Mouse (Mus musculus) mesoderm, embryonic 11.5 days (tissue): ENCODE results near the gene Celsr1.
A peak's percentile ranks its signal among the peaks of the same experiment; 100 is the strongest.

ENCODE experiments used
- DNase-seq: peaks from one replicate; pipeline ENCODE4 v3.0.0-alpha.2; 2012; ENCODE audit warnings: low read depth, low spot score

Gene Celsr1

GRCm38 (mm10) chr15:85994906-85995608, 38.5 kb downstream of the Celsr1 start:
- DNase-seq = no peak

GRCm38 (mm10) chr15:85993931-85994583, 39.5 kb downstream of the Celsr1 start:
- DNase-seq = peak; percentile 53

- no peak for DNase-seq
These were observed 40.2 kb downstream of the Celsr1 start for GRCm38 (mm10) chr15:85993386-85993785.

- no peak for DNase-seq
These were observed 41.5 kb downstream of the Celsr1 start for GRCm38 (mm10) chr15:85992125-85992495.

- no peak for DNase-seq
These were observed 42.0 kb downstream of the Celsr1 start for GRCm38 (mm10) chr15:85991453-85992124.

GRCm38 (mm10) chr15:85990696-85991443, 42.7 kb downstream of the Celsr1 start:
- no peak for DNase-seq

- DNase-seq = no peak
These were observed 45.7 kb downstream of the Celsr1 start for GRCm38 (mm10) chr15:85987896-85988295.

- DNase-seq = no peak
These were observed 47.4 kb downstream of the Celsr1 start for GRCm38 (mm10) chr15:85986170-85986569.

GRCm38 (mm10) chr15:85985601-85986000, 48.0 kb downstream of the Celsr1 start:
- no peak for DNase-seq

GRCm38 (mm10) chr15:85983131-85983530, 50.4 kb downstream of the Celsr1 start:
- DNase-seq = no peak

- DNase-seq = no peak
These were observed 51.2 kb downstream of the Celsr1 start for GRCm38 (mm10) chr15:85982416-85982775.

- no peak for DNase-seq
These were observed 51.7 kb downstream of the Celsr1 start for GRCm38 (mm10) chr15:85981768-85982415.

- no peak for DNase-seq
These were observed 56.5 kb downstream of the Celsr1 start for GRCm38 (mm10) chr15:85977086-85977485.

- no peak for DNase-seq
These were observed 57.8 kb downstream of the Celsr1 start for GRCm38 (mm10) chr15:85975746-85976145.

- peak; percentile 66 for DNase-seq
These were observed 62.0 kb downstream of the Celsr1 start for GRCm38 (mm10) chr15:85971596-85971995.

- no peak for DNase-seq
These were observed 63.1 kb downstream of the Celsr1 start for GRCm38 (mm10) chr15:85970441-85970840.

- no peak for DNase-seq
These were observed 63.8 kb downstream of the Celsr1 start for GRCm38 (mm10) chr15:85969707-85970153.

GRCm38 (mm10) chr15:85969291-85969690, 64.3 kb downstream of the Celsr1 start:
- no peak for DNase-seq

GRCm38 (mm10) chr15:85966032-85966431, 67.5 kb downstream of the Celsr1 start:
- no peak for DNase-seq

- no peak for DNase-seq
These were observed 70.2 kb downstream of the Celsr1 start for GRCm38 (mm10) chr15:85963279-85963840.

- no peak for DNase-seq
These were observed 70.9 kb downstream of the Celsr1 start for GRCm38 (mm10) chr15:85962691-85963090.
